Mouse (Mus musculus) liver, embryonic 16.5 days (tissue): ENCODE results near the gene Cic. TPM values are rescaled to one million over a fixed set of nuclear protein-coding genes. Genes with fewer than 3 reads are reported as not detected.

Experiments used
- ATAC-seq: fragments of 200-750 bp; cut with Nextera tagmentation; 2 replicates; pipeline ENCODE4 v1.8.0; 2017; ENCODE audit warnings: low read depth, mild to moderate bottlenecking, moderate number of reproducible peaks, moderate library complexity
- H3K27ac ChIP-seq: fragments of 300-500 bp; sonication (generic); 2 replicates; pipeline ENCODE4 v1.5.1; 2014; ENCODE audit warnings: mild to moderate bottlenecking, low read length
- H3K27me3 ChIP-seq: fragments of 300-500 bp; sonication (generic); 2 replicates; pipeline ENCODE4 v1.6.1; 2014; ENCODE audit warnings: low read depth, low read length, mixed read lengths; ENCODE audit not compliant: control insufficient read depth, insufficient read depth
- H3K36me3 ChIP-seq: fragments of 300-500 bp; sonication (generic); 2 replicates; pipeline ENCODE4 v1.6.1; 2014; ENCODE audit warnings: mild to moderate bottlenecking; ENCODE audit not compliant: control insufficient read depth, insufficient read depth
- H3K4me1 ChIP-seq: fragments of 300-500 bp; sonication (generic); 2 replicates; pipeline ENCODE4 v1.6.1; 2014; ENCODE audit warnings: low read depth, low read length, mixed read lengths; ENCODE audit not compliant: control insufficient read depth
- H3K4me2 ChIP-seq: fragments of 300-500 bp; sonication (generic); 2 replicates; pipeline ENCODE4 v1.6.1; 2014; ENCODE audit warnings: low read depth, low read length, mixed read lengths
- H3K4me3 ChIP-seq: fragments of 300-500 bp; sonication (generic); 2 replicates; pipeline ENCODE4 v1.5.1; 2014; ENCODE audit warnings: low read depth, mild to moderate bottlenecking, low read length
- H3K9ac ChIP-seq: fragments of 300-500 bp; sonication (generic); 2 replicates; pipeline ENCODE4 v1.6.1; 2014; ENCODE audit warnings: low read depth, low read length
- H3K9me3 ChIP-seq: fragments of 300-500 bp; sonication (generic); replicated peaks from 2 replicates; pipeline ENCODE4 v1.6.1; 2016; ENCODE audit warnings: low read length; ENCODE audit not compliant: control insufficient read depth
- WGBS: fragments of 180-500 bp; shearing (Covaris S2); extraction: QIAGEN DNeasy Blood & Tissue Kit; methylation state at CpG from one replicate; pipeline ENCODE4 v1.1.7; 2014; ENCODE audit not compliant: insufficient replicate concordance; 5-methylcytosine and 5-hydroxymethylcytosine counted together
- polyA plus RNA-seq: library from polyadenylated mRNA; unstranded; fragments of >200 nt; fragmentation: Nextera tagmentation; extraction: Ambion mirVana; gene quantifications from 2 replicates; pipeline ENCODE4 v1.2.1, GENCODE M21; 2015

Cic gene
- polyA plus RNA-seq, 1 experiment from 2014 or later, result 9.5 TPM

GRCm38 (mm10) chr7:25272445-25273258 lies 5.1 kb downstream of the Cic start:
- no peaks in the 10 kb centered on the region for H3K27me3 ChIP-seq
- peak overlapping the region; percentile 92 for H3K27ac ChIP-seq
- H3K9me3 ChIP-seq, result no peaks in the 10 kb centered on the region
- H3K4me2 ChIP-seq, result peak overlapping the region; percentile 59
- 87% methylated on average over 38 of the region's 38 CpGs for WGBS
- no peak overlapping the region; the same call in 1 of the 2 replicates for H3K4me3 ChIP-seq
- H3K9ac ChIP-seq, result peak overlapping the region; percentile 65
- H3K4me1 ChIP-seq, result peaks cover 72% of the 10 kb centered on the region
- H3K36me3 ChIP-seq, result peaks cover 13% of the 10 kb centered on the region
- no peak for ATAC-seq

- H3K36me3 ChIP-seq, result peaks cover 13% of the 10 kb centered on the region
- peak overlapping the region; percentile 33 for H3K4me3 ChIP-seq
- H3K4me1 ChIP-seq, result peaks cover 80% of the 10 kb centered on the region
- H3K4me2 ChIP-seq, result peak overlapping the region; percentile 59
- 64% methylated on average over 22 of the region's 22 CpGs for WGBS
- peak overlapping the region; percentile 65 for H3K9ac ChIP-seq
- ATAC-seq, result peak; percentile 74
- H3K27me3 ChIP-seq, result no peaks in the 10 kb centered on the region
- peak overlapping the region; percentile 92 for H3K27ac ChIP-seq
- no peaks in the 10 kb centered on the region for H3K9me3 ChIP-seq
Measured at GRCm38 (mm10) chr7:25273259-25274241, 6.0 kb downstream of the Cic start.

GRCm38 (mm10) chr7:25274571-25274970 lies 7.1 kb downstream of the Cic start:
- Histone ChIP-seq H3K36me3 (peaks cover 13% of the 10 kb centered on the region), H3K4me1 (peaks cover 76% of the 10 kb centered on the region), H3K9ac (peak overlapping the region; percentile 37), H3K27me3 (no peaks in the 10 kb centered on the region), H3K4me3 (no peak overlapping the region), H3K27ac (peak overlapping the region; percentile 92), H3K4me2 (peak overlapping the region; percentile 59), H3K9me3 (no peaks in the 10 kb centered on the region)
- ATAC-seq, result no peak
- WGBS, result 24% methylated on average over 5 of the region's 5 CpGs

- Histone ChIP-seq H3K27ac (peak overlapping the region; percentile 92), H3K4me3 (no peak overlapping the region), H3K4me1 (peaks cover 76% of the 10 kb centered on the region), H3K9me3 (no peaks in the 10 kb centered on the region), H3K9ac (peak overlapping the region; percentile 37), H3K27me3 (no peaks in the 10 kb centered on the region), H3K4me2 (peak overlapping the region; percentile 59; the same call in 1 of the 2 replicates), H3K36me3 (peaks cover 13% of the 10 kb centered on the region)
- ATAC-seq, result no peak
- 76% methylated on average over 3 of the region's 3 CpGs for WGBS
Measured at GRCm38 (mm10) chr7:25274996-25275395, 7.5 kb downstream of the Cic start.

- peaks cover 13% of the 10 kb centered on the region for H3K36me3 ChIP-seq
- no peaks in the 10 kb centered on the region for H3K9me3 ChIP-seq
- H3K4me1 ChIP-seq, result peaks cover 77% of the 10 kb centered on the region
- H3K27me3 ChIP-seq, result no peaks in the 10 kb centered on the region
- ATAC-seq, result no peak
- peak overlapping the region; percentile 58 for H3K27ac ChIP-seq
- WGBS, result 58% methylated on average over 9 of the region's 9 CpGs
- no peak overlapping the region for H3K4me2 ChIP-seq
- H3K4me3 ChIP-seq, result no peak overlapping the region
- H3K9ac ChIP-seq, result 0 out of 2 replicates have a peak overlapping the region, but pooled peaks have one; percentile 35
Measured at GRCm38 (mm10) chr7:25275555-25276298, 8.2 kb downstream of the Cic start.

- Histone ChIP-seq H3K27ac (peak overlapping the region; percentile 95), H3K4me3 (no peak overlapping the region), H3K4me2 (peak overlapping the region; percentile 99), H3K9ac (peak overlapping the region; percentile 78), H3K27me3 (no peaks in the 10 kb centered on the region), H3K9me3 (no peaks in the 10 kb centered on the region), H3K36me3 (peaks cover 7% of the 10 kb centered on the region), H3K4me1 (peaks cover 86% of the 10 kb centered on the region)
- 85% methylated on average over 4 of the region's 4 CpGs for WGBS
- no peak for ATAC-seq
Measured at GRCm38 (mm10) chr7:25277405-25277804, 9.9 kb downstream of the Cic start.

GRCm38 (mm10) chr7:25277998-25278340 lies 10.5 kb downstream of the Cic start:
- H3K4me1 ChIP-seq, result peaks cover 83% of the 10 kb centered on the region
- H3K4me3 ChIP-seq, result peak overlapping the region; percentile 72
- peak overlapping the region; percentile 95 for H3K27ac ChIP-seq
- H3K27me3 ChIP-seq, result no peaks in the 10 kb centered on the region
- H3K9me3 ChIP-seq, result no peaks in the 10 kb centered on the region
- 8% methylated on average over 4 of the region's 4 CpGs for WGBS
- H3K9ac ChIP-seq, result peak overlapping the region; percentile 78
- peak overlapping the region; percentile 99 for H3K4me2 ChIP-seq
- ATAC-seq, result no peak
- H3K36me3 ChIP-seq, result peaks cover 2% of the 10 kb centered on the region

- Histone ChIP-seq H3K4me2 (peak overlapping the region; percentile 99), H3K9me3 (no peaks in the 10 kb centered on the region), H3K27ac (peak overlapping the region; percentile 95), H3K27me3 (no peaks in the 10 kb centered on the region), H3K36me3 (no peaks in the 10 kb centered on the region), H3K4me1 (peaks cover 83% of the 10 kb centered on the region), H3K4me3 (peak overlapping the region; percentile 72), H3K9ac (peak overlapping the region; percentile 78)
- peak; percentile 58 for ATAC-seq
- 0% methylated on average over 50 of the region's 60 CpGs for WGBS
Measured at GRCm38 (mm10) chr7:25278341-25279075, 11.0 kb downstream of the Cic start.
